Mouse (Mus musculus): ENCODE measurements around the gene Spz1. TPM values are rescaled to one million over a fixed set of nuclear protein-coding genes. Genes with fewer than 3 reads are reported as not detected.

Spz1 gene
- total RNA-seq, 2 experiments from 2014 or later = not detected

- no peak overlapping the region for H3K4me3 ChIP-seq
- DNase-seq (ENCODE audit: extremely low spot score in 1 of 2, low spot score in 2 of 2) = no peak
- TF ChIP-seq CTCF (IDR thresholded peaks at IDR 0.05) = no peak
- no peak overlapping the region for H3K27ac ChIP-seq
- intact Hi-C loops (cut with DNase I) = no loop called here
These were observed 18.5 kb upstream of the Spz1 start for GRCm38 (mm10) chr13:92594481-92594880.

- intact Hi-C loops (cut with DNase I) = no loop called here
- no peak for TF ChIP-seq CTCF (IDR thresholded peaks at IDR 0.05)
- DNase-seq (ENCODE audit: extremely low spot score in 1 of 2, low spot score in 2 of 2) = no peak
These were observed 17.9 kb upstream of the Spz1 start for GRCm38 (mm10) chr13:92593731-92594396.

GRCm38 (mm10) chr13:92592786-92593635, 17.0 kb upstream of the Spz1 start:
- Histone ChIP-seq H3K4me3 (no peak overlapping the region), H3K27ac (no peak overlapping the region)
- intact Hi-C loops (cut with DNase I) = no loop called here
- no peak for TF ChIP-seq CTCF (IDR thresholded peaks at IDR 0.05)
- peak in 1 of 2 experiments; percentile 21 for DNase-seq (ENCODE audit: extremely low spot score in 1 of 2, low spot score in 2 of 2)

More at GRCm38 (mm10) chr13:92593731-92594396, 17.9 kb upstream of the Spz1 start:
- Histone ChIP-seq H3K27ac (no peak overlapping the region), H3K4me3 (no peak overlapping the region)

- no peak overlapping the region for H3K4me3 ChIP-seq
- no peak for DNase-seq (ENCODE audit: extremely low spot score in 1 of 2, low spot score in 2 of 2)
- H3K27ac ChIP-seq = no peak overlapping the region
- intact Hi-C loops (cut with DNase I) = no loop called here
- no peak for TF ChIP-seq CTCF (IDR thresholded peaks at IDR 0.05)
These were observed 16.4 kb upstream of the Spz1 start for GRCm38 (mm10) chr13:92592268-92592785.

GRCm38 (mm10) chr13:92591225-92591624, 15.3 kb upstream of the Spz1 start:
- Histone ChIP-seq H3K27ac (no peak overlapping the region), H3K4me3 (no peak overlapping the region)
- no peak for TF ChIP-seq CTCF (IDR thresholded peaks at IDR 0.05)
- DNase-seq (ENCODE audit: extremely low spot score in 1 of 2, low spot score in 2 of 2) = no peak
- intact Hi-C loops (cut with DNase I) = no loop called here

- no peak for TF ChIP-seq CTCF (IDR thresholded peaks at IDR 0.05)
- no peak for DNase-seq (ENCODE audit: extremely low spot score in 1 of 2, low spot score in 2 of 2)
These were observed 13.3 kb upstream of the Spz1 start for GRCm38 (mm10) chr13:92589255-92589654.

GRCm38 (mm10) chr13:92588704-92589103, 12.7 kb upstream of the Spz1 start:
- no peak for TF ChIP-seq CTCF (IDR thresholded peaks at IDR 0.05)

More at GRCm38 (mm10) chr13:92589255-92589654, 13.3 kb upstream of the Spz1 start:
- Histone ChIP-seq H3K4me3 (no peak overlapping the region), H3K27ac (no peak overlapping the region)
- intact Hi-C loops (cut with DNase I) = no loop called here

GRCm38 (mm10) chr13:92584094-92584717, 8.2 kb upstream of the Spz1 start:
- no peak for DNase-seq (ENCODE audit: extremely low spot score in 1 of 2, low spot score in 2 of 2)
- no peak for TF ChIP-seq CTCF (IDR thresholded peaks at IDR 0.05)
- intact Hi-C loops (cut with DNase I) = no loop called here

More at GRCm38 (mm10) chr13:92588704-92589103, 12.7 kb upstream of the Spz1 start:
- intact Hi-C loops (cut with DNase I) = no loop called here
- Histone ChIP-seq H3K4me3 (no peak overlapping the region), H3K27ac (no peak overlapping the region)
- no peak for DNase-seq (ENCODE audit: extremely low spot score in 1 of 2, low spot score in 2 of 2)

GRCm38 (mm10) chr13:92580220-92581043, 4.5 kb upstream of the Spz1 start:
- peak; percentile 83 for TF ChIP-seq CTCF (IDR thresholded peaks at IDR 0.05)
- intact Hi-C loops (cut with DNase I) = loop anchor here (1.0 kb wide), 1 partner anchor 160 kb away; no protein-coding TSS in a partner anchor
- peak; percentile 63 to 67 for DNase-seq (ENCODE audit: extremely low spot score in 1 of 2, low spot score in 2 of 2)
- Histone ChIP-seq H3K4me3 (no peak overlapping the region), H3K27ac (no peak overlapping the region)

More at GRCm38 (mm10) chr13:92584094-92584717, 8.2 kb upstream of the Spz1 start:
- Histone ChIP-seq H3K4me3 (no peak overlapping the region), H3K27ac (no peak overlapping the region)

GRCm38 (mm10) chr13:92578210-92578609, 2.2 kb upstream of the Spz1 start:
- DNase-seq (ENCODE audit: extremely low spot score in 1 of 2, low spot score in 2 of 2) = no peak
- no peak overlapping the region for H3K4me3 ChIP-seq
- intact Hi-C loops (cut with DNase I) = no loop called here
- no peak overlapping the region for H3K27ac ChIP-seq
- TF ChIP-seq CTCF (IDR thresholded peaks at IDR 0.05) = no peak

- DNase-seq (ENCODE audit: extremely low spot score in 1 of 2, low spot score in 2 of 2) = no peak
- Histone ChIP-seq H3K27ac (no peak overlapping the region), H3K4me3 (no peak overlapping the region)
- intact Hi-C loops (cut with DNase I) = no loop called here
- no peak for TF ChIP-seq CTCF (IDR thresholded peaks at IDR 0.05)
These were observed 716 bp upstream of the Spz1 start for GRCm38 (mm10) chr13:92576688-92577087.
